Mouse (Mus musculus): Measurements from ENCODE around the gene Rhag. TPM values are rescaled to one million over a fixed set of nuclear protein-coding genes. Genes with fewer than 3 reads are reported as not detected.

Rhag gene
- polyA plus RNA-seq, 1 experiment from 2014 or later: 0.74 TPM

DNA sequence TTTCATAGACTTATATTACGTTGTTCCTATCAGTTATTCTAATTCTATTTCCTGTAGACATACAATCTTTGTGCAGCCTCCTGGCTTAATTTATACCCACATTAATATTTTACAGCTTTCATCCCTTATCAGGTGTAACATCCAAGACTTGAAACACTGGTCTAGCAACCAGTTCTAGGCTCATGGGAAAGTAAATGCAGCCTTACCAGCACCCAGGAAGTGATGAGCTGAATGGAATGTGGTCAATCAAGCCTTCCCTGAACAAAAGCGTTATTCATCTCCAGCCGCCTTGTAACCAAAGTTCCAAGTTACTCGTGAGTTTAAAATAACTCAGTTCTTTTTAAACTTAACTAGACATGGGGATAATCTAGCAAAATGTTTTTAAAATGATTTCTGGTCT lies 74.2 kb downstream of the Rhag start:
- no peaks in the 10 kb centered on the region for H3K36me3 ChIP-seq (ENCODE audit: control insufficient read depth, insufficient read depth)
- ATAC-seq (replicated peaks; ENCODE audit: extremely low read depth, insufficient read depth, low FRiP score): no peak
- no peak overlapping the region for H3K4me3 ChIP-seq (ENCODE audit: low read length)
- no peak overlapping the region for H3K27ac ChIP-seq (ENCODE audit: low read length)
- no peaks in the 10 kb centered on the region for H3K9me3 ChIP-seq (replicated peaks; ENCODE audit: control insufficient read depth, low read length)
- peaks cover 3% of the 10 kb centered on the region; the same call in 1 of the 2 replicates for H3K4me1 ChIP-seq (ENCODE audit: control insufficient read depth, insufficient read depth, low read length)
- WGBS: 74% methylated on average over 4 of the region's 4 CpGs
- no peak overlapping the region for H3K9ac ChIP-seq (ENCODE audit: low read length)
- no peak overlapping the region for H3K4me2 ChIP-seq (ENCODE audit: low read depth, low read length)
- H3K27me3 ChIP-seq (ENCODE audit: control insufficient read depth, insufficient read depth, low read length): no peaks in the 10 kb centered on the region

DNA sequence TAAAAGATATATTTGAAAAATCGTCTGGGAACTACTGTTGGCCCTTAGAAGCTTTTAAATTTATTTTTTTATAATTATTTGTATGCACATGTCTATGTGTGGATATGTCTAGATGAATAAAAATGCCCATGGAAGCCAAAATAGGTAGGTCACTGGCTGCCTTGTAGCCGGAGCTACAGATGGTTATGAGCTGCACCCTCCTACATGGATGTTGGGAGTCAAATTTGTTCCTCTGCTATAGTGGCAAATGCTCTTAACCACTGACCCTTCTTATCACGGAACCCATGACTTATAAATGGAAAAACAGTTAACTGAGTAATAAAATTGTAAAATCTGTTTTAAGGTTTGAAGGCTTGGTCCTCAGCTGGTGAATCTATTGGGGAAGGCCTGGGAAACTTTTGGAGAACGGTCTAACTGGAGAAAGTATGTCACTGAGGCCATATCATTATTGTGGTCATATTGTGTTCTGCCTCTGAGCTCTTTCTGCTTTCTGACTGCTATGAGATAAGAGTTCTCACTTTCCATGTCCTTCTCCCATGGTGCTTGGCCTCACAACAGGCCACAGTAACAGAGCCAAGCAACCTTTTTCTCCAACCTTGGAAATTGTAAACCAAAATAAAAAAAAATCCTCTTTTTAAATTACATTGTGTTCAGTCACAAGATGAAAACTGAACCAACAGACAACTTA lies 77.1 kb downstream of the Rhag start:
- H3K9me3 ChIP-seq (replicated peaks; ENCODE audit: control insufficient read depth, low read length): no peaks in the 10 kb centered on the region
- no peak overlapping the region for H3K4me2 ChIP-seq (ENCODE audit: low read depth, low read length)
- no peaks in the 10 kb centered on the region for H3K4me1 ChIP-seq (ENCODE audit: control insufficient read depth, insufficient read depth, low read length)
- H3K4me3 ChIP-seq (ENCODE audit: low read length): no peak overlapping the region
- no peak overlapping the region for H3K27ac ChIP-seq (ENCODE audit: low read length)
- WGBS: 73% methylated on average over 4 of the region's 4 CpGs
- ATAC-seq (replicated peaks; ENCODE audit: extremely low read depth, insufficient read depth, low FRiP score): no peak
- H3K27me3 ChIP-seq (ENCODE audit: control insufficient read depth, insufficient read depth, low read length): no peaks in the 10 kb centered on the region
- H3K36me3 ChIP-seq (ENCODE audit: control insufficient read depth, insufficient read depth): no peaks in the 10 kb centered on the region
- H3K9ac ChIP-seq (ENCODE audit: low read length): no peak overlapping the region

Other genes starting within 250 kb of the Rhag start
- gene Esp6, start 249.6 kb upstream of the Rhag start, polyA plus RNA-seq (2015; fragmentation: Nextera tagmentation; extraction: Ambion mirVana): not detected in 2 replicates
- not detected in 2 replicates for gene Esp4, start 212.5 kb upstream of the Rhag start, polyA plus RNA-seq (2015; fragmentation: Nextera tagmentation; extraction: Ambion mirVana)
- gene Esp3, start 179.1 kb upstream of the Rhag start, polyA plus RNA-seq (2015; fragmentation: Nextera tagmentation; extraction: Ambion mirVana): not detected in 2 replicates
- gene Esp1, start 84.0 kb upstream of the Rhag start, polyA plus RNA-seq (2015; fragmentation: Nextera tagmentation; extraction: Ambion mirVana): not detected in 2 replicates
- not detected in 2 replicates for gene Crisp2, start 4.1 kb upstream of the Rhag start, polyA plus RNA-seq (2015; fragmentation: Nextera tagmentation; extraction: Ambion mirVana)
- 1.3 and 1.8 TPM in 2 replicates for gene 9130008F23Rik, start 69.4 kb downstream of the Rhag start, polyA plus RNA-seq (2015; fragmentation: Nextera tagmentation; extraction: Ambion mirVana)
- not detected in 2 replicates for gene Glyatl3, start 103.2 kb downstream of the Rhag start, polyA plus RNA-seq (2015; fragmentation: Nextera tagmentation; extraction: Ambion mirVana)
- gene Mut, start 123.6 kb downstream of the Rhag start, polyA plus RNA-seq (2015; fragmentation: Nextera tagmentation; extraction: Ambion mirVana): 46.8 and 50.9 TPM in 2 replicates
- gene Cenpq, start 123.9 kb downstream of the Rhag start, polyA plus RNA-seq (2015; fragmentation: Nextera tagmentation; extraction: Ambion mirVana): 15.9 and 20.1 TPM in 2 replicates